Mouse (Mus musculus): Measurements from ENCODE around the gene Shd. TPM values are rescaled to one million over a fixed set of nuclear protein-coding genes. Genes with fewer than 3 reads are reported as not detected.

The Shd gene
- polyA plus RNA-seq, 2 experiments = 25.8 to 58.0 TPM

GRCm38 (mm10) chr17:55957168-55957567 lies 13.1 kb upstream of the Shd start:
- 15% methylated on average over 9 of the region's 9 CpGs for WGBS
- H3K4me1 ChIP-seq (ENCODE audit: control insufficient read depth, insufficient read depth, low read length) = peaks cover 3% of the 10 kb centered on the region; the same call in 1 of the 2 replicates
- peaks cover 3% of the 10 kb centered on the region; the same call in 1 of the 2 replicates for H3K27me3 ChIP-seq (ENCODE audit: control insufficient read depth, insufficient read depth, low read length)
- H3K36me3 ChIP-seq (ENCODE audit: control insufficient read depth, insufficient read depth, low read length) = peaks cover 10% of the 10 kb centered on the region
- no peak overlapping the region for H3K4me3 ChIP-seq (replicated peaks; ENCODE audit: low read length)
- no peak overlapping the region for H3K27ac ChIP-seq (replicated peaks; ENCODE audit: low read depth, low read length)
- H3K9me3 ChIP-seq (ENCODE audit: control insufficient read depth, low read length) = no peaks in the 10 kb centered on the region
- no peak for ATAC-seq (ENCODE audit: low FRiP score, low read depth)
- peak; percentile 71 for DNase-seq (ENCODE audit: low spot score)
- no peak for TF ChIP-seq POLR2A (IDR thresholded peaks at IDR 0.05; ENCODE audit: borderline replicate concordance, extremely low read depth, insufficient read depth, insufficient read length)
- no peak overlapping the region for H3K4me2 ChIP-seq (replicated peaks; ENCODE audit: low read depth, low read length, severe bottlenecking)
- H3K9ac ChIP-seq (ENCODE audit: low read depth, low read length, severe bottlenecking) = no peak overlapping the region

- DNase-seq (ENCODE audit: low spot score) (no peak), ATAC-seq (ENCODE audit: low FRiP score, low read depth) (no peak)
- H3K4me3 ChIP-seq (replicated peaks; ENCODE audit: low read length) = peak overlapping the region; percentile 56
- peaks cover 3% of the 10 kb centered on the region; the same call in 1 of the 2 replicates for H3K27me3 ChIP-seq (ENCODE audit: control insufficient read depth, insufficient read depth, low read length)
- peak overlapping the region; percentile 48; the same call in 1 of the 2 replicates for H3K9ac ChIP-seq (ENCODE audit: low read depth, low read length, severe bottlenecking)
- H3K4me2 ChIP-seq (replicated peaks; ENCODE audit: low read depth, low read length, severe bottlenecking) = peak overlapping the region; percentile 77
- no peak for TF ChIP-seq POLR2A (IDR thresholded peaks at IDR 0.05; ENCODE audit: borderline replicate concordance, extremely low read depth, insufficient read depth, insufficient read length)
- peaks cover 3% of the 10 kb centered on the region; the same call in 1 of the 2 replicates for H3K4me1 ChIP-seq (ENCODE audit: control insufficient read depth, insufficient read depth, low read length)
- H3K27ac ChIP-seq (replicated peaks; ENCODE audit: low read depth, low read length) = peak overlapping the region; percentile 63
- WGBS = 83% methylated on average over 10 of the region's 13 CpGs
- peaks cover 13% of the 10 kb centered on the region for H3K36me3 ChIP-seq (ENCODE audit: control insufficient read depth, insufficient read depth, low read length)
- no peaks in the 10 kb centered on the region for H3K9me3 ChIP-seq (ENCODE audit: control insufficient read depth, low read length)
Observed at GRCm38 (mm10) chr17:55957726-55958583, 12.3 kb upstream of the Shd start.

GRCm38 (mm10) chr17:55958584-55958886 lies 11.7 kb upstream of the Shd start:
- Histone ChIP-seq H3K27ac (replicated peaks; ENCODE audit: low read depth, low read length) (peak overlapping the region; percentile 63), H3K9me3 (ENCODE audit: control insufficient read depth, low read length) (no peaks in the 10 kb centered on the region), H3K4me2 (replicated peaks; ENCODE audit: low read depth, low read length, severe bottlenecking) (peak overlapping the region; percentile 77), H3K4me1 (ENCODE audit: control insufficient read depth, insufficient read depth, low read length) (peaks cover 3% of the 10 kb centered on the region; the same call in 1 of the 2 replicates), H3K9ac (ENCODE audit: low read depth, low read length, severe bottlenecking) (peak overlapping the region; percentile 48; the same call in 1 of the 2 replicates), H3K27me3 (ENCODE audit: control insufficient read depth, insufficient read depth, low read length) (peaks cover 3% of the 10 kb centered on the region; the same call in 1 of the 2 replicates), H3K4me3 (replicated peaks; ENCODE audit: low read length) (peak overlapping the region; percentile 56), H3K36me3 (ENCODE audit: control insufficient read depth, insufficient read depth, low read length) (peaks cover 13% of the 10 kb centered on the region)
- 26% methylated on average over 2 of the region's 2 CpGs for WGBS
- TF ChIP-seq POLR2A (IDR thresholded peaks at IDR 0.05; ENCODE audit: borderline replicate concordance, extremely low read depth, insufficient read depth, insufficient read length) = no peak
- DNase-seq (ENCODE audit: low spot score) (no peak), ATAC-seq (ENCODE audit: low FRiP score, low read depth) (no peak)

GRCm38 (mm10) chr17:55958918-55959728 lies 11.1 kb upstream of the Shd start, which contains the start of gene Yju2:
TSS of gene Yju2 (plus strand) at chr17:55959099.
- no peaks in the 10 kb centered on the region for H3K9me3 ChIP-seq (ENCODE audit: control insufficient read depth, low read length)
- peak within 1 kb of the TSS; percentile 77 for H3K4me2 ChIP-seq (replicated peaks; ENCODE audit: low read depth, low read length, severe bottlenecking)
- peaks cover 3% of the 10 kb centered on the region; the same call in 1 of the 2 replicates for H3K4me1 ChIP-seq (ENCODE audit: control insufficient read depth, insufficient read depth, low read length)
- TF ChIP-seq POLR2A (IDR thresholded peaks at IDR 0.05; ENCODE audit: borderline replicate concordance, extremely low read depth, insufficient read depth, insufficient read length) = peak; percentile 53; the same call in 1 of the 2 replicates
- H3K27me3 ChIP-seq (ENCODE audit: control insufficient read depth, insufficient read depth, low read length) = peaks cover 3% of the 10 kb centered on the region; the same call in 1 of the 2 replicates
- H3K4me3 ChIP-seq (replicated peaks; ENCODE audit: low read length) = peak within 1 kb of the TSS; percentile 56
- peak within 1 kb of the TSS; percentile 93 for H3K27ac ChIP-seq (replicated peaks; ENCODE audit: low read depth, low read length)
- H3K9ac ChIP-seq (ENCODE audit: low read depth, low read length, severe bottlenecking) = peak within 1 kb of the TSS; percentile 57
- WGBS = under 1% methylated on average over 45 of the region's 46 CpGs
- ATAC-seq (ENCODE audit: low FRiP score, low read depth) (peak; percentile 95), DNase-seq (ENCODE audit: low spot score) (peak; percentile 97)
- H3K36me3 ChIP-seq (ENCODE audit: control insufficient read depth, insufficient read depth, low read length) = peaks cover 13% of the 10 kb centered on the region

Measured in limb, embryonic 14.5 days (tissue).